Mouse (Mus musculus): ENCODE data around the gene Ttc25. TPM values are rescaled to one million over a fixed set of nuclear protein-coding genes. Genes with fewer than 3 reads are reported as not detected.

The Ttc25 gene
- 1.2 and 1.4 TPM in 2 replicates for polyA plus RNA-seq (2016; fragmentation: Nextera tagmentation; extraction: Ambion mirVana)

- H3K27ac ChIP-seq, result 0 out of 2 replicates have a peak within 1 kb of the TSS, but pooled peaks have one; percentile 12
- 5% methylated on average over 28 of the region's 28 CpGs for WGBS
- ATAC-seq (ENCODE audit: insufficient number of reproducible peaks, insufficient read depth, low FRiP score, low TSS enrichment, low read depth), result peak; percentile 89
Observed at GRCm38 (mm10) chr11:100544832-100545745, at the start of gene Ttc25. Gene Ttc25 (plus strand): TSS chr11:100545607.

DNA sequence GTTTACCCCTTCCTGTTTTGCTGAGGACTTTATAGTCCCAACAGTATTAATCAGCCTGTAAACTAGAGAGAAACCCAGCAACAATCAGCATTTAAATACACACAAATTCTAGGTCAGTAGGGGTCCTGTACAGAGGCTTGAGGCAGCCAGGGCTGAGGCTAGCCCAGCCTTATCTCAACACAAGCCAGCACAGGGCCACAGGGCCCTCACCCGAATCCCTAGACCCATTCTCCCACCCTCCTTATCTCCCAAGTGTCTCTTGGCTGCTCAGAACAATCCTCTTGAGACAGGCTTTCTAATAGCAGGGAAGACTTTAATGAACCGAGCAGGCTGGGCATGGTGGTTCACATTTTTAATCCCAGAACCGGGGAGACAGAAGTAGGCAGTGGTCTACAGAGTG is 45.2 kb upstream of the Ttc25 start:
- Histone ChIP-seq H3K36me3 (peaks cover 100% of the 10 kb centered on the region), H3K4me2 (no peak overlapping the region), H3K9me3 (no peaks in the 10 kb centered on the region), H3K27me3 (no peaks in the 10 kb centered on the region), H3K9ac (replicated peaks) (no peak overlapping the region), H3K27ac (no peak overlapping the region), H3K4me3 (replicated peaks) (no peak overlapping the region), H3K4me1 (replicated peaks) (no peaks in the 10 kb centered on the region)
- no peak for ATAC-seq (ENCODE audit: insufficient number of reproducible peaks, insufficient read depth, low FRiP score, low TSS enrichment, low read depth)
- 88% methylated on average over 3 of the region's 3 CpGs for WGBS

More at GRCm38 (mm10) chr11:100544832-100545745, at the start of gene Ttc25:
- peak within 1 kb of the TSS; percentile 43 for H3K4me3 ChIP-seq (replicated peaks)
- H3K9me3 ChIP-seq, result no peaks in the 10 kb centered on the region
- H3K4me2 ChIP-seq, result peak within 1 kb of the TSS; percentile 58
- no peaks in the 10 kb centered on the region for H3K27me3 ChIP-seq
- peaks cover 12% of the 10 kb centered on the region; the same call in 1 of the 2 replicates for H3K4me1 ChIP-seq (replicated peaks)
- peak within 1 kb of the TSS; percentile 53 for H3K9ac ChIP-seq (replicated peaks)
- H3K36me3 ChIP-seq, result no peaks in the 10 kb centered on the region

DNA sequence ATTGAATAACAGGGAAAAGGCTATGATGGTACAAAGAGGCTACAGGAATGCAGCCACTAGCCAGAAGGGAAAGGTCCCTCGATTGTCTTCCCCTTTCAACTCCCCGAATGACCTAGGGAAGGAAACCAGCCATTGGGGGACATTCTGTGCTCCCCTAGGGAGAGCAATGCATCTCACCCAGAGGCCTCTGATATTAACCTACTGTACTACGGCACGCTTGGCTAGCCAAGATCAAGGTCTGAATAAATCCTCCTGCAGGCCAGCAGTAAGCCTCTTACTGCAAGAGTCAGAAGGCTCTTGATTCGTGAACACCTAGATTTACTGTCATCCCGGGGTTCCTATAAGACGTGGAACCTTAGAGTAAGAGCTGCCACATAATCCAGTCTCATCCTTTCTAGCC is 44.8 kb upstream of the Ttc25 start:
- no peak for ATAC-seq (ENCODE audit: insufficient number of reproducible peaks, insufficient read depth, low FRiP score, low TSS enrichment, low read depth)
- no peak overlapping the region for H3K4me2 ChIP-seq
- peaks cover 100% of the 10 kb centered on the region for H3K36me3 ChIP-seq
- H3K9ac ChIP-seq (replicated peaks), result no peak overlapping the region
- H3K9me3 ChIP-seq, result no peaks in the 10 kb centered on the region
- H3K4me3 ChIP-seq (replicated peaks), result no peak overlapping the region
- no peaks in the 10 kb centered on the region for H3K27me3 ChIP-seq
- H3K27ac ChIP-seq, result no peak overlapping the region
- no peaks in the 10 kb centered on the region for H3K4me1 ChIP-seq (replicated peaks)
- WGBS, result 92% methylated on average over 7 of the region's 7 CpGs

DNA sequence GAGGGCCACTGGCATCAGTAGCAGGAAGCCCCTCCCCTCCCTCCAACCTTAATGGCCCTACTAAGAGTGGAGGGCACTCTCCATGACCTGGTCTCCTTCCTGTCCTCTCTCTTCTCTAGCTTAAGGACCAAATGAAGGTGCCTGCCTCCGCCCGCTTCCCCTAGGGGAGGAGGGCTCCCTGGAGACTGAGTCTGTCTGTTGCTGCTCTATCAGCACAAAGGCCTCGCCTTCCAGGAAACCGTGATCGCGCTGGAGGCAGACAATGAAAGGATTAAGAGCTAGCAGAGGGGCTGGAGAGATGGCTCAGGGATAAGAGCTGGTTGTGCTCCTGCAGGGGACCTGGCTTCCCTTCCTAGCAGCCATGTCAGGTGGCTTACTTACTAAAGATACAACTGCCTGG is 44.1 kb upstream of the Ttc25 start:
- Histone ChIP-seq H3K4me3 (replicated peaks) (no peak overlapping the region), H3K4me1 (replicated peaks) (no peaks in the 10 kb centered on the region), H3K36me3 (peaks cover 100% of the 10 kb centered on the region), H3K27me3 (no peaks in the 10 kb centered on the region), H3K27ac (no peak overlapping the region), H3K9ac (replicated peaks) (no peak overlapping the region), H3K9me3 (no peaks in the 10 kb centered on the region), H3K4me2 (no peak overlapping the region)
- WGBS, result 73% methylated on average over 6 of the region's 6 CpGs
- ATAC-seq (ENCODE audit: insufficient number of reproducible peaks, insufficient read depth, low FRiP score, low TSS enrichment, low read depth), result no peak

DNA sequence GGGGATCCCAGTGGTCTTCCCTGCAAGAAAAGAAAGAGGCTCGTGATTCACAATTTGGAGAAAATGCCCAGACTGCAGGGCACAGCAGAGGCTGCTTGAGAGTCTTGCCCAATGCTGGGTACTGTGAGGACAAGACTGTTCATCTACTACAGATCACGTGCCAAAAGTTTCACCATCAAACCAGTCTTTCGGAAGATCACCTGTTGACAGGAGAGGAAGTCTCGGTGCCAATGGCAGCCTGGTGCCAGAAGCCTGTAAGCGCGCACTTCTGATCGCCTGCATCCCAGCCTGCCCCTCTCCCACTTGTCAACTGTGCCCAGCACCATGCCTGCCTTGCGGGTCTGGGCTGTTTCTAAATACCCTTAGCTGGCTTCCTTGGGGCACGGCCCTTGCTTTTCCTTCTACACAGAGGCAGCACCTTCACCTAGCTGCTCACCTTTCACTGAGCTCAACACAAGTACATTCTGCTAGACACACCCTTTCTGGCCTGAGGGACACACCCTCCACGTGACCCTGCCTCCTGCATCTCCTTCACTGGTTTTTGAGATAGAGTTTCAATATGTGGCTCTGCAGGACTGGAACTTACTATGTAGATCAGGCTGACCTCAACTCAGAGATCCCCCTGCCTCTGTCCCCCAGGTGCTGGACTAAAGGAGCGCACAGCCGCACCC is 40.3 kb upstream of the Ttc25 start:
- Histone ChIP-seq H3K4me2 (no peak overlapping the region), H3K27ac (no peak overlapping the region), H3K36me3 (peaks cover 98% of the 10 kb centered on the region), H3K27me3 (no peaks in the 10 kb centered on the region), H3K4me3 (replicated peaks) (no peak overlapping the region), H3K4me1 (replicated peaks) (no peaks in the 10 kb centered on the region), H3K9me3 (no peaks in the 10 kb centered on the region), H3K9ac (replicated peaks) (no peak overlapping the region)
- ATAC-seq (ENCODE audit: insufficient number of reproducible peaks, insufficient read depth, low FRiP score, low TSS enrichment, low read depth), result no peak
- 97% methylated on average over 12 of the region's 12 CpGs for WGBS

DNA sequence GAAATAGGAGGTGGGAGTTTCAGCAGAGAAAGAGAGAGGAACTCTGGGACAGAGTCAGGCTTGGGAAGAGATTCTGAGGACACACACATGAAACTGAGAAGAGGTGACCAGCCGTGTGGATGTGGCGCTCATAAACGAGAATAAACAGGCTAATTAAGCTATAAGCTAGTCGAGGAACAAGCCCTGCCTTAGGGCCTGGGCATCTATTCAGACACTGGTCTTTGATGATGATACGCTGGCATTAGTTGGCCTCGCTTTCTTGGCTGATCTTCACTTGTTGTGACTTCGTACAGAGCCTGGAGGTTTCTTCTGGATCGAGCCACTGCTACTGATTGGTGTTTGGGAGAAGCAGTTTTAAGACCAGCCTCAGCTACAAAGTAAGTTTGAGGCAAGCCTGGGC is 39.4 kb upstream of the Ttc25 start:
- ATAC-seq (ENCODE audit: insufficient number of reproducible peaks, insufficient read depth, low FRiP score, low TSS enrichment, low read depth), result no peak
- Histone ChIP-seq H3K36me3 (peaks cover 98% of the 10 kb centered on the region), H3K27ac (no peak overlapping the region), H3K4me2 (no peak overlapping the region), H3K27me3 (no peaks in the 10 kb centered on the region), H3K4me1 (replicated peaks) (no peaks in the 10 kb centered on the region), H3K9ac (replicated peaks) (no peak overlapping the region), H3K9me3 (no peaks in the 10 kb centered on the region), H3K4me3 (replicated peaks) (no peak overlapping the region)
- 91% methylated on average over 8 of the region's 8 CpGs for WGBS

DNA sequence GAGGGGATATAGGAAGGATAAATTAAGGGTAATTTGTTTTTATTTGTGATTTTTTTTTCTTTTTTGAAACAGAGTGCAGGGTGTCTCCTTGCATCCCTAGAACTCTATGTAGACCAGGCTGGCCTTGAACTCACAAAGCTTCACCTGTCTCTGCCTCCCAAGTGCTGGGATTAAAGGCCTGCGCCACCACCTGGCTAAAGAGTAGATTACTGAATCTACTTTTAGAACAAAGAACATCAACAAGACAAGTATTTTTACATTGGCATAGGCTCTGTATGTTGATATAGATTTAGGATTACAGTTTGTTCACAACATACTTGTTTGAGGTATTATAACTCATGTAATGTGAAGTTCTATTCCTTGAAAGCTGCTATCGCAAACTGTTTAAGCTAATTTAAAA is 34.9 kb upstream of the Ttc25 start:
- H3K27me3 ChIP-seq, result no peaks in the 10 kb centered on the region
- whole genome bisulfite sequencing, result 93% methylated on average over 2 of the region's 2 CpGs
- H3K9me3 ChIP-seq, result no peaks in the 10 kb centered on the region
- H3K4me2 ChIP-seq, result no peak overlapping the region
- H3K4me1 ChIP-seq (replicated peaks), result no peaks in the 10 kb centered on the region
- H3K4me3 ChIP-seq (replicated peaks), result no peak overlapping the region
- H3K27ac ChIP-seq, result no peak overlapping the region
- no peak for ATAC-seq (ENCODE audit: insufficient number of reproducible peaks, insufficient read depth, low FRiP score, low TSS enrichment, low read depth)
- H3K9ac ChIP-seq (replicated peaks), result no peak overlapping the region
- peaks cover 98% of the 10 kb centered on the region for H3K36me3 ChIP-seq

GRCm38 (mm10) chr11:100512384-100512783 is 33.0 kb upstream of the Ttc25 start:
- no peak for ATAC-seq (ENCODE audit: insufficient number of reproducible peaks, insufficient read depth, low FRiP score, low TSS enrichment, low read depth)
- no peak overlapping the region for H3K4me2 ChIP-seq
- H3K4me3 ChIP-seq (replicated peaks), result no peak overlapping the region
- H3K27me3 ChIP-seq, result no peaks in the 10 kb centered on the region
- H3K36me3 ChIP-seq, result peaks cover 98% of the 10 kb centered on the region
- no peak overlapping the region for H3K9ac ChIP-seq (replicated peaks)
- no peaks in the 10 kb centered on the region for H3K9me3 ChIP-seq
- no peaks in the 10 kb centered on the region for H3K4me1 ChIP-seq (replicated peaks)
- no peak overlapping the region for H3K27ac ChIP-seq
- 96% methylated on average over 1 of the region's 1 CpGs for WGBS

DNA sequence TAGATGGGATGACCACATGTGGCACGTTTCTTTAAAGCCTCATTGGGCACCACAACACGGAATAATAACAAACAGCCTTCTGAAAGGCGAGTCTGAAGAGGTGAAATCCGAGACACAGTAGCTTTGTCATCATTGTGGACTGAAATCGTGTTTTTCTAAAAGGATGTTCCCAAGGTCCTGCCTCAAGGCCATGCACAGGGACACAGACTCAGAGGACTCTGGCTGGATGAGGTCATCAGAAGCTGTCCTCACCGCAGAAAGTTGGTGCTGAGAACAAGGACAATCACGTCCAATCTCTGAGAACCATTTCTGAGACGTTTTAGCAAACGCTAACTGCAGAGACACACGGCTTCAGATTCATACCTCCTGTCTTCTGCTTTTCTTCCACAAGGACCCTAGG is 31.7 kb upstream of the Ttc25 start:
- WGBS, result 86% methylated on average over 10 of the region's 10 CpGs
- peaks cover 99% of the 10 kb centered on the region for H3K36me3 ChIP-seq
- no peak for ATAC-seq (ENCODE audit: insufficient number of reproducible peaks, insufficient read depth, low FRiP score, low TSS enrichment, low read depth)

GRCm38 (mm10) chr11:100515061-100515460 is 30.3 kb upstream of the Ttc25 start:
- WGBS, result 91% methylated on average over 9 of the region's 9 CpGs
- H3K27me3 ChIP-seq, result no peaks in the 10 kb centered on the region
- H3K27ac ChIP-seq, result no peak overlapping the region
- no peaks in the 10 kb centered on the region for H3K9me3 ChIP-seq
- ATAC-seq (ENCODE audit: insufficient number of reproducible peaks, insufficient read depth, low FRiP score, low TSS enrichment, low read depth), result no peak
- no peak overlapping the region for H3K9ac ChIP-seq (replicated peaks)
- H3K4me1 ChIP-seq (replicated peaks), result no peaks in the 10 kb centered on the region
- H3K36me3 ChIP-seq, result peaks cover 99% of the 10 kb centered on the region
- H3K4me2 ChIP-seq, result no peak overlapping the region
- no peak overlapping the region for H3K4me3 ChIP-seq (replicated peaks)

More for the DNA sequence above, 31.7 kb upstream of the Ttc25 start:
- no peaks in the 10 kb centered on the region for H3K27me3 ChIP-seq
- H3K9me3 ChIP-seq, result no peaks in the 10 kb centered on the region
- no peaks in the 10 kb centered on the region for H3K4me1 ChIP-seq (replicated peaks)
- no peak overlapping the region for H3K27ac ChIP-seq
- no peak overlapping the region for H3K9ac ChIP-seq (replicated peaks)
- H3K4me2 ChIP-seq, result no peak overlapping the region
- H3K4me3 ChIP-seq (replicated peaks), result no peak overlapping the region

DNA sequence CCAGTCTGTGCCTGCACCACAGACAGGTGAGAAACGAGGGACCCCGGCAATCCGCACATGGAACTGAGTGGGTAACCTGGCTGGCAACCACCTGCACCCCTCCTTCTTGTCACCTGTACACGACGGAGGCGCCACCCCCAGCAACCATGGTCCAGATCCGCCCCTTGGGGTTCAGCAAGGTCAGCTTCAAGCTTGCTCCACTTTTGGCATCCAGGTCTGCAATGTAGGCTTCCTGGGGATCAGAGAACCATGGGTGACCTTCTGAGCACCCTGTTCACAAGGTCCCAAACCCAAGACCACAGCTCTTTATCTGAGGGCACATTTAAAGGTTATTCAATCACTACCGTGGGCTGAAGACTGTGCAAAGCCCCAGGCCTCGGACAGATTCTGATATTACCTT is 29.6 kb upstream of the Ttc25 start:
- no peaks in the 10 kb centered on the region for H3K4me1 ChIP-seq (replicated peaks)
- no peak overlapping the region for H3K4me2 ChIP-seq
- H3K27me3 ChIP-seq, result no peaks in the 10 kb centered on the region
- ATAC-seq (ENCODE audit: insufficient number of reproducible peaks, insufficient read depth, low FRiP score, low TSS enrichment, low read depth), result no peak
- H3K9me3 ChIP-seq, result no peaks in the 10 kb centered on the region
- no peak overlapping the region for H3K27ac ChIP-seq
- no peak overlapping the region for H3K9ac ChIP-seq (replicated peaks)
- 94% methylated on average over 9 of the region's 9 CpGs for WGBS
- no peak overlapping the region for H3K4me3 ChIP-seq (replicated peaks)
- H3K36me3 ChIP-seq, result peaks cover 99% of the 10 kb centered on the region

All from limb, embryonic 12.5 days (tissue).